Mouse (Mus musculus) erythroblast, embryonic 14.5 days (primary cell): ENCODE results near the gene Rtl10.

Experiments used
- GATA1 ChIP-seq: IDR thresholded peaks from 2 replicates; pipeline ENCODE4 v1.6.1; 2012; ENCODE audit warnings: low read length, inconsistent platforms, mixed read lengths
- TAL1 ChIP-seq: IDR thresholded peaks from 3 replicates; pipeline ENCODE4 v1.6.1; 2012; ENCODE audit warnings: low read length, inconsistent platforms, mixed read lengths

- TF ChIP-seq TAL1 = no peak
- TF ChIP-seq GATA1 = no peak
Observed at GRCm38 (mm10) chr16:18490894-18491293, 7.8 kb upstream of the Rtl10 start.
